Mouse (Mus musculus) G1E (cell line): Measurements from ENCODE around the gene Epdr1.

Experiments
- CTCF ChIP-seq: IDR thresholded peaks from 2 replicates; pipeline ENCODE4 v1.5.1; 2012; ENCODE audit warnings: low read depth, low read length, inconsistent platforms, mixed read lengths
- GATA2 ChIP-seq: IDR thresholded peaks from 2 replicates; pipeline ENCODE4 v1.6.1; 2012; ENCODE audit warnings: low read depth, low read length, inconsistent platforms, borderline replicate concordance
- TAL1 ChIP-seq: conservative IDR thresholded peaks from 2 replicates; pipeline ENCODE4 v1.6.1; 2012; ENCODE audit warnings: low read depth, low read length, inconsistent platforms, mixed read lengths

DNA sequence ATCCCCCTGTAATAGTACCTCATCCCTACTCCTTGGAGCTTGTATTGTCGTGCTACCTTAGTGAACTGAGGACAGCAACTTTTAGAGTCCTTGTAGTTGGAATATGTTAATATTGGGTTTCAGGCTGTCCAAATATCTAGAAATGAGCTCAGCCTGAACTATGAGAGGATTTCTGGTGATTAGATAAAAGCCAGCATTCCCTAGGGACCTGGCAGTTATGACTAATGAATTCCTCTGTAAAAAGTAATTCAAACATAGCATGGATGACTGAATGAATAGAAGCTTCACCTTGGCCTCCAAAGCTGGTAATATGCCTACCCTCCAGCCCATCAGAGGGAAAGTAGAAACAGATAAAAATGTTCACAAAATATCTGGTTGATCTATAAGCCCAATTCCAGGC lies 6.7 kb upstream of the Epdr1 start:
- no peak for TF ChIP-seq CTCF
- TF ChIP-seq TAL1: no peak
- no peak for TF ChIP-seq GATA2
